Mouse (Mus musculus) adrenal gland, postnatal 14 days (tissue): ENCODE data around the gene Ankfn1. TPM values are rescaled to one million over a fixed set of nuclear protein-coding genes. Genes with fewer than 3 reads are reported as not detected.

Experiments
- DNase-seq: peaks from one replicate; pipeline ENCODE4 v3.0.0; 2021; ENCODE audit warnings: mixed read lengths
- total RNA-seq: library from RNA; stranded (reverse); gene quantifications from 2 replicates; pipeline ENCODE4 v1.2.3, GENCODE M21; 2021

Gene Ankfn1
- total RNA-seq, 1 experiment from 2014 or later = 0.48 TPM

- DNase-seq = no peak
Observed at GRCm38 (mm10) chr11:89465381-89465780, 312.1 kb downstream of the Ankfn1 start.

- peak; percentile 22 for DNase-seq
Observed at GRCm38 (mm10) chr11:89462216-89462615, 315.2 kb downstream of the Ankfn1 start.

GRCm38 (mm10) chr11:89459437-89459836 is 318.0 kb downstream of the Ankfn1 start:
- DNase-seq = peak; percentile 53

- no peak for DNase-seq
Observed at GRCm38 (mm10) chr11:89455647-89456231, 321.7 kb downstream of the Ankfn1 start.

GRCm38 (mm10) chr11:89454702-89455101 is 322.8 kb downstream of the Ankfn1 start:
- peak; percentile 23 for DNase-seq

- no peak for DNase-seq
Observed at GRCm38 (mm10) chr11:89452862-89453261, 324.6 kb downstream of the Ankfn1 start.

- no peak for DNase-seq
Observed at GRCm38 (mm10) chr11:89450406-89450805, 327.0 kb downstream of the Ankfn1 start.

GRCm38 (mm10) chr11:89448986-89449385 is 328.5 kb downstream of the Ankfn1 start:
- no peak for DNase-seq

- DNase-seq = no peak
Observed at GRCm38 (mm10) chr11:89447477-89447876, 330.0 kb downstream of the Ankfn1 start.

GRCm38 (mm10) chr11:89440566-89440965 is 336.9 kb downstream of the Ankfn1 start:
- DNase-seq = peak; percentile 24

- peak; percentile 49 for DNase-seq
Observed at GRCm38 (mm10) chr11:89424358-89424757, 353.1 kb downstream of the Ankfn1 start.

- DNase-seq = no peak
Observed at GRCm38 (mm10) chr11:89422637-89423036, 354.8 kb downstream of the Ankfn1 start.

- no peak for DNase-seq
Observed at GRCm38 (mm10) chr11:89420767-89421438, 356.6 kb downstream of the Ankfn1 start.

- DNase-seq = no peak
Observed at GRCm38 (mm10) chr11:89419863-89420262, 357.6 kb downstream of the Ankfn1 start.

GRCm38 (mm10) chr11:89418644-89419043 is 358.8 kb downstream of the Ankfn1 start:
- no peak for DNase-seq

- no peak for DNase-seq
Observed at GRCm38 (mm10) chr11:89416769-89417168, 360.7 kb downstream of the Ankfn1 start.

GRCm38 (mm10) chr11:89408774-89409173 is 368.7 kb downstream of the Ankfn1 start:
- no peak for DNase-seq

- no peak for DNase-seq
Observed at GRCm38 (mm10) chr11:89404489-89404888, 373.0 kb downstream of the Ankfn1 start.

GRCm38 (mm10) chr11:89403436-89403835 is 374.0 kb downstream of the Ankfn1 start:
- DNase-seq = no peak

GRCm38 (mm10) chr11:89388851-89389250 is 388.6 kb downstream of the Ankfn1 start:
- no peak for DNase-seq

- no peak for DNase-seq
Observed at GRCm38 (mm10) chr11:89382634-89383009, 394.8 kb downstream of the Ankfn1 start.

- no peak for DNase-seq
Observed at GRCm38 (mm10) chr11:89381782-89382633, 395.4 kb downstream of the Ankfn1 start.

GRCm38 (mm10) chr11:89370941-89371340 is 406.5 kb downstream of the Ankfn1 start:
- no peak for DNase-seq
